ENCODE assay signal across 14 mouse cellular contexts in genomic region chr13:18056816-18057215, GRCm38 (mm10).
A peak's percentile ranks its signal among the peaks of the same experiment; 100 is the strongest.
DNase-seq lines count a peak whose midpoint lies in the region; ATAC-seq and TF ChIP-seq lines count a peak whose summit lies in the region.
"Had no signal": no experiment of that assay in that cellular context is flagged by ENCODE, and none has a peak within 500 bp of the region (broad histone marks: within the 10 kb centered on the region; RNA-seq: fewer than 3 reads in every experiment).

No protein-coding gene starts in this region.

- H3K4me2 ChIP-seq in midbrain, embryonic 11.5 days = no peak overlapping the region
- H3K4me2 ChIP-seq in forebrain, embryonic 15.5 days (replicated peaks) = no peak overlapping the region
- H3K4me2 ChIP-seq in intestine, embryonic 15.5 days (replicated peaks) = no peak overlapping the region
- H3K4me2 ChIP-seq in stomach, postnatal 0 days (replicated peaks; ENCODE audit: low read depth) = no peak overlapping the region
- H3K4me2 ChIP-seq: limb, embryonic 15.5 days had no signal

- H3K4me3 ChIP-seq in midbrain, embryonic 11.5 days (ENCODE audit: low read depth, low read length) = no peak overlapping the region
- no peak overlapping the region for H3K4me3 ChIP-seq in midbrain, embryonic 10.5 days
- H3K4me3 ChIP-seq in forebrain, embryonic 15.5 days = no peak overlapping the region
- H3K4me3 ChIP-seq in intestine, embryonic 15.5 days (replicated peaks) = no peak overlapping the region
- no peak overlapping the region for H3K4me3 ChIP-seq in stomach, postnatal 0 days (ENCODE audit: low read depth, low read length)
- H3K4me3 ChIP-seq: erythroblast, embryonic 14.5 days; heart, adult 2 months; limb, embryonic 15.5 days had no signal

- no peak for DNase-seq in midbrain, embryonic 11.5 days (ENCODE audit: low spot score, missing footprints)
- DNase-seq in midbrain, embryonic 10.5 days (ENCODE audit: low spot score) = no peak
- no peak for DNase-seq in gastrocnemius, adult 8-10 months (ENCODE audit: low spot score in 2 of 2)
- DNase-seq in stomach, postnatal 0 days (ENCODE audit: low spot score) = no peak
- DNase-seq in layer of hippocampus, adult 11-12 months (ENCODE audit: low spot score) = no peak

- no peak overlapping the region for H3K9ac ChIP-seq in midbrain, embryonic 11.5 days (ENCODE audit: low read length)
- no peak overlapping the region for H3K9ac ChIP-seq in forebrain, embryonic 15.5 days (replicated peaks)
- no peak overlapping the region for H3K9ac ChIP-seq in intestine, embryonic 15.5 days
- no peak overlapping the region for H3K9ac ChIP-seq in stomach, postnatal 0 days (ENCODE audit: low read length)
- H3K9ac ChIP-seq: limb, embryonic 15.5 days had no signal

- H3K4me1 ChIP-seq in midbrain, embryonic 11.5 days (ENCODE audit: control insufficient read depth, insufficient read depth, low read length) = no peaks in the 10 kb centered on the region
- no peaks in the 10 kb centered on the region for H3K4me1 ChIP-seq in midbrain, embryonic 10.5 days
- no peaks in the 10 kb centered on the region for H3K4me1 ChIP-seq in forebrain, embryonic 15.5 days
- H3K4me1 ChIP-seq in intestine, embryonic 15.5 days (replicated peaks) = no peaks in the 10 kb centered on the region
- no peaks in the 10 kb centered on the region for H3K4me1 ChIP-seq in stomach, postnatal 0 days (replicated peaks; ENCODE audit: control insufficient read depth, insufficient read depth)
- H3K4me1 ChIP-seq: limb, embryonic 15.5 days had no signal

- 76% methylated on average over 3 of the region's 3 CpGs for WGBS in midbrain, embryonic 11.5 days
- 73% methylated on average over 3 of the region's 3 CpGs for WGBS in midbrain, embryonic 10.5 days
- WGBS in forebrain, embryonic 15.5 days = 56% methylated on average over 3 of the region's 3 CpGs
- WGBS in intestine, embryonic 15.5 days = 68% methylated on average over 3 of the region's 3 CpGs
- WGBS in stomach, postnatal 0 days = 60% methylated on average over 3 of the region's 3 CpGs

- TF ChIP-seq EP300 in stomach, postnatal 0 days (optimal IDR thresholded peaks at IDR 0.05) = no peak

- H3K27me3 ChIP-seq in midbrain, embryonic 11.5 days (ENCODE audit: control insufficient read depth, insufficient read depth, low read length) = no peaks in the 10 kb centered on the region
- no peaks in the 10 kb centered on the region for H3K27me3 ChIP-seq in midbrain, embryonic 10.5 days (ENCODE audit: low read depth, poor library complexity, severe bottlenecking)
- H3K27me3 ChIP-seq in forebrain, embryonic 15.5 days = no peaks in the 10 kb centered on the region
- no peaks in the 10 kb centered on the region for H3K27me3 ChIP-seq in intestine, embryonic 15.5 days (replicated peaks)
- no peaks in the 10 kb centered on the region for H3K27me3 ChIP-seq in stomach, postnatal 0 days (ENCODE audit: control insufficient read depth, insufficient read depth, low read length)
- H3K27me3 ChIP-seq: limb, embryonic 15.5 days had no signal

- TF ChIP-seq CTCF in stomach, postnatal 0 days (IDR thresholded peaks at IDR 0.05; ENCODE audit: low read depth) = no peak

- H3K27ac ChIP-seq in midbrain, embryonic 11.5 days (ENCODE audit: low read depth, low read length) = no peak overlapping the region
- no peak overlapping the region for H3K27ac ChIP-seq in midbrain, embryonic 10.5 days (replicated peaks)
- no peak overlapping the region for H3K27ac ChIP-seq in forebrain, embryonic 15.5 days (replicated peaks)
- no peak overlapping the region for H3K27ac ChIP-seq in intestine, embryonic 15.5 days
- H3K27ac ChIP-seq in stomach, postnatal 0 days (replicated peaks) = no peak overlapping the region
- H3K27ac ChIP-seq: heart, adult 2 months; kidney, postnatal 0 days; limb, embryonic 15.5 days; macrophage had no signal

- H3K9me3 ChIP-seq in midbrain, embryonic 11.5 days (ENCODE audit: control insufficient read depth, low read length) = no peaks in the 10 kb centered on the region; the same call in 1 of the 2 replicates
- peaks cover 9% of the 10 kb centered on the region for H3K9me3 ChIP-seq in midbrain, embryonic 10.5 days (replicated peaks)
- H3K9me3 ChIP-seq in forebrain, embryonic 15.5 days = no peaks in the 10 kb centered on the region
- no peaks in the 10 kb centered on the region for H3K9me3 ChIP-seq in intestine, embryonic 15.5 days
- H3K9me3 ChIP-seq in stomach, postnatal 0 days (ENCODE audit: control insufficient read depth, low read length) = no peaks in the 10 kb centered on the region
- H3K9me3 ChIP-seq: limb, embryonic 15.5 days had no signal

- peak; percentile 71; the same call in 1 of the 2 replicates for ATAC-seq in midbrain, embryonic 11.5 days (ENCODE audit: low FRiP score)
- ATAC-seq in forebrain, embryonic 15.5 days (replicated peaks) = peak; percentile 62
- peak; percentile 59; the same call in 1 of the 2 replicates for ATAC-seq in intestine, embryonic 15.5 days
- ATAC-seq in stomach, postnatal 0 days (ENCODE audit: low FRiP score, low TSS enrichment) = no peak
- ATAC-seq: inflammation-experienced regulatory T-cells, adult 6 months had no signal

- H3K36me3 ChIP-seq in midbrain, embryonic 11.5 days (ENCODE audit: control insufficient read depth, insufficient read depth, low read length) = no peaks in the 10 kb centered on the region
- no peaks in the 10 kb centered on the region for H3K36me3 ChIP-seq in midbrain, embryonic 10.5 days
- H3K36me3 ChIP-seq in forebrain, embryonic 15.5 days = no peaks in the 10 kb centered on the region
- H3K36me3 ChIP-seq in intestine, embryonic 15.5 days = no peaks in the 10 kb centered on the region
- H3K36me3 ChIP-seq in stomach, postnatal 0 days (ENCODE audit: control insufficient read depth, insufficient read depth, low read length) = no peaks in the 10 kb centered on the region
- H3K36me3 ChIP-seq: G1E; limb, embryonic 15.5 days had no signal
